Mouse (Mus musculus) kidney, postnatal 14 days (tissue): Measurements from ENCODE around the gene Dgki.

Source experiments
- DNase-seq: peaks from one replicate; pipeline ENCODE4 v3.0.0; 2022; ENCODE audit warnings: mixed read lengths

Dgki gene

GRCm38 (mm10) chr6:36800309-36800946 lies 499.6 kb downstream of the Dgki start:
- DNase-seq, result no peak

- DNase-seq, result no peak
Observed at GRCm38 (mm10) chr6:36797066-36797655, 502.8 kb downstream of the Dgki start.
